Mouse (Mus musculus) heart, postnatal 0 days (tissue): ENCODE results near the gene Ccdc78.

ENCODE experiments used
- CTCF ChIP-seq: IDR thresholded peaks from 2 replicates; pipeline ENCODE4 v1.5.1; 2016; ENCODE audit warnings: antibody characterized with exemption, control low read depth, low read depth
- EP300 ChIP-seq: IDR thresholded peaks from 2 replicates; pipeline ENCODE4 v1.6.1; 2016; ENCODE audit warnings: antibody characterized with exemption, low read depth

- TF ChIP-seq CTCF (no peak), EP300 (no peak)
Measured at GRCm38 (mm10) chr17:25818851-25819780, 32.7 kb downstream of the Ccdc78 start.
